Mouse (Mus musculus): ENCODE data around the gene Gm27021.

GRCm38 (mm10) chr8:120618110-120618509 is 49.8 kb downstream of the Gm27021 start:
- TF ChIP-seq EP300 (IDR thresholded peaks at IDR 0.05; ENCODE audit: insufficient read depth, low read depth, low read length) (0 out of 2 replicates have a peak, but pooled peaks have one; percentile 15), CTCF (IDR thresholded peaks at IDR 0.05; ENCODE audit: low read depth, low read length) (peak; percentile 84), POLR2A (IDR thresholded peaks at IDR 0.05; ENCODE audit: insufficient read depth, low read length) (no peak)
